Mouse (Mus musculus) gastrocnemius, postnatal 36 days (tissue): ENCODE data around the gene Ddhd1. TPM values are rescaled to one million over a fixed set of nuclear protein-coding genes. Genes with fewer than 3 reads are reported as not detected.
A peak's percentile ranks its signal among the peaks of the same experiment; 100 is the strongest.
"Not testable (repeated sequence)": the region's sequence is repeated elsewhere in the genome, so short reads cannot be mapped to it uniquely, and the experiment has no call there.

ENCODE experiments used
- DNase-seq, 2 experiments: peaks; one replicate each; pipeline ENCODE4 v3.0.0; 2022
- intact Hi-C: fragments of 180-260 bp; cut with DNase I; formaldehyde crosslinking; loops from one replicate; pipeline ENCODE4 v1.15.1; 2025
- total RNA-seq, 2 experiments: library from RNA; stranded (reverse); gene quantifications; 2 replicates each; pipeline ENCODE4 v1.2.3; 2021

Ddhd1 gene
- total RNA-seq, 2 experiments from 2014 or later = 2.7 to 3.3 TPM

DNA sequence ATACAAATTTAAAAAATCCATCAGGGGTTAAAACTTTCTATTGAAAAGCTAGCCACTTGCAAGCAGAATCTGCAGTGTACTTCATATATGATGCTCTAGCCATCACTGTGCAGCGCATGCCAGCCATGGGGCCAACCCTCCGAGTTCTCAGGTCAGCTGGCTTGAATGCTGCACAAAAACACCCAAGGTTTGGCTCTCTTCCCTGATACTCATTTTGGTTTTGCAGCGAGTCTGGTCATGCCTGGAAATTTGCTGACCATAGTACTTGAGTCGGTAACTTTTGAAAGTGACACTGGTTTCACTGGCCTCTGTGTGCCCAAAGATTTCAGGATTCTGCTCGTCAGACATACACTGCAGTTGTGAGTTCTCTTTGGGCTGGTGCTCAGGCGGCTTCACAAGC is 70.4 kb downstream of the Ddhd1 start:
- DNase-seq = no peak
- intact Hi-C loops = no loop called here

DNA sequence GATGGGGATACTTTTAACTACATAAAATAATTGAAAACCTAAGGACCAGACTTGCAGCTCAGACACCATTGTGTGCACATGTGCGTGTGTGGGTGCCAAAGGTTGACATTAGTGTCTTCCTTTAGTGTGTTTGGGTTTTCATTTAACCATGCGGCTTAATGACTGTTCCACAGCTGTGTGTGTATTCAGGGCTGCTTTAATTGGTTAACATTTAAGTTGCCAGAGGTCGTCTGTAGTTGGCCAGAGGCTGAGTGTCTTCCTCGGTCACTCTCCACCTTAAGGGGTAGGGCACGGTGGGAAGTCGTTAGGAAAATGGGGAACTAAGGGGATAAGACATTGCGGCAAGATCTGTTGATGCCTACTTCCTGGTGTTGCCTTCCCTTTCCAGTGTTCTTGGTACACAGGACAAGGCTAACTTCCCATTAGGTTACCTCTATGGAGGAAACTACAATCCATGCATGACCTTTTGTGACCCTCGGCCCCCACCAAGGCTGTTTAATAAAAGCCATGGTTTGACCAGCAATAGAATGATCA is 74.4 kb downstream of the Ddhd1 start:
- DNase-seq = no peak
- intact Hi-C loops = no loop called here

DNA sequence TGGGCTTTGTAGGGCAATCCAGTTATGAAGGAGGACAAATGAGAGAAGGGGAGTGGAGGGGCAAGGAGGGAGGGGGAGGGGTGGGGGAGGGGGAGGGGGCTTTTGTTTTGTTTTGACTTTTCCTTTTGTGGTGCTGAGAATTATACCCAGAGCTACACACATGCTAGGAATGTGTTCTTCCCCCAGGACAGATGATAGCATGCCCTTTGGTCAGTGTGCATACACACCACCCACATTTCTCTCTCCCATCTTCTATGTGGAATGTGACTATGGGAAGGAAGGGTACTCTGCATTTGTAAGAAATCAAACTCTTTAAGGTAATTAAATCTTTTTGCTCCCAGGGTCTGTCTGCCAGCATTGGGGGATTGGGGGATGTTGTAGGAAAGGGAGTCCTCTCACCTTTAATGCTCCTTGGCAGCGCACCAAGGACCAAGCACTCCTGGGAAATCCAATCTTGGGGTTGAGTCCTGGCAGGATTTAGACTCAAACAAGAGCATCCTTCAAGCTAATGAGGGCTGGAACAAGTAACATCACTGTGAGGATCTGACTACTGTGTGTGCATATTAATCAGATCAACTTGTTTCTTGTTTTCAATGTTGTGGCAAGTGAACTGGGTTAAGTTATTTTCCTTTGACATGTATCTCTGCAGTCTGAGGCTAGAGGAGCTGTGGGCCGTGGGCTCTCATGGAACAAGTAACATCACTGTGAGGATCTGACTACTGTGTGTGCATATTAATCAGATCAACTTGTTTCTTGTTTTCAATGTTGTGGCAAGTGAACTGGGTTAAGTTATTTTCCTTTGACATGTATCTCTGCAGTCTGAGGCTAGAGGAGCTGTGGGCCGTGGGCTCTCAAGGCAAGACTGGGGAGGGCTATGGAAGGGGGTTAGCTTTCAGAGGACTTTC is 76.8 kb downstream of the Ddhd1 start:
- DNase-seq, intact Hi-C loops: not testable (repeated sequence)

DNA sequence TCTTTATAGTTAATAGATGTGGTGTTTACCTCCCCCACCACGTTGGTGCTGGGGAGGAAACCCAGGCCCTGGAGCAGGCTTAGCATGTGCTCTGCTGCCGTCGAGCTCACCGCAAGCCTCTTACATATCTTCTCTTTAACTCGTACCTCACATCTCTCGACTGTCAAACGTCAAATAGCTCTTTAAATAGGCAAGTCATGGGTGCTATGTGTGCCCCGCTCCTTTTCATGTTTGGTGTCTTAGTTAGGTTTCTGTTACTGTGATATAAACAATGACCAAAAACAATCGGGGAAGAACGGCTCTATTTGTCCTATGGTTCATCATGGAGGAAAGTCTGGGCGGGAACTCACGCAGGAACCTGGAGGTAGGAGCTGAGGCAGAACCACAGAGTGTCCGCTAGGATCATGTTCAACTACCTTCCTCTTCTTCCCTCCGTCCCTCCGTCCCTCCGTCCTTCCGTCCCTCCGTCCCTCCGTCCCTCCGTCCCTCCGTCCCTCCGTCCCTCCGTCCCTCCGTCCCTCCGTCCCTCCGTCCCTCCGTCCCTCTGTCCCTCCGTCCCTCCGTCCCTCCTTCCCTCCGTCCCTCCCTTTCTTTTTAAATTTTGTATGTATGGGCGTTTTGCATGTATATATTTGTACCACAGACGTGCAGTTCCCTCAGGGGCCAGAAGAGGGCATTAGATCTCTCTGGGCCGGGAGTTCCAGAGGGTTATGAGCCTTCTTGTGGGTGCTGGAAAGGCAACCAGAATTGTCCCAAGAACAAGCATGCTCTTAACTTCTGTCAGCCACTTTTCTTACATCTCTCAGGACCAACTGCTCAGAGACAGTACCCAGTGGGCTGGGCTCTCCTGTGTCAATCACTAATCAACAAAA is 91.6 kb downstream of the Ddhd1 start:
- peak; percentile 40 to 55 for DNase-seq
- intact Hi-C loops = loop anchor here (5.0 to 10.0 kb wide), 3 partner anchors 36 to 206 kb away; no protein-coding TSS in a partner anchor

DNA sequence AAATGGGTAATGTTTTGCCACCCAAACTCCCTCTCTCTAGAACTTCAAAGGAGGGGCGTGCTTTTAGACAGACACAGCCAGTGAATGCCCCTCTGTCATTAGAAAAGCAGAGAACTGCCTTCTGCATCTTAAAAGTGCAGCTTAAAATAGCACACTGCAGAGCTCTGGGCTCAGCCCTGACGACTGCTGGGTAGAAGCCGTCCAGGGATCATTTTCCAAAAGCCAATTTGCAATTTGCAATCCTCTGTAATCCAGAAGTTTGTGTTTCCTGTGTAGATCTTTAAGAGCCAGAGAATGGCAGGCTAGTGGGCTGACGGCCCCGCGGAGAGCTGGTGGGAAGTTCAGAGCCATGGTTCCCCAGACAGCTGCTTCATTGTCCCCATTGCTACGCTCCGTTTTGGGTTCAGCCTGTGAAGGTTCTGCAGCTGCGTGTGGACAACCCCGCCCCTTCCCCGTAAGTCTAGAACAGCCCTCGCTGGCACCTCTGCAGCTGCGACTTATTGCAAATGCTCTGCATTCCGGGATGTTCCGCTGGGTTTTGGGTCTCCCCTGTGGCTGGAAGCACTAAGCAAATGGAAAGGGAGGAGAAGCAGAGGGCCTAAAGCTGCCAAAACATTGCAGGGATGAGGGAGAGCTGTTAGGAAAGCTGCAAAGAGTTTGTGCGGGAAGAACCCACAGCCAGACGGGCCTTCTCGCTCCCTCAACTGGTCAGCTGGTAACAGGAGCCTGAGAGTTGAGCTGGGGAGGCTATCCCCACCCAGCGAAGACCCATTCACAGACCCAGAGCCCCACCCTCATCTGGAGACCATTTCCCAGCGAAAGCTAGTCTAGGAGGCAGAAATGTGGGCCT is 92.5 kb downstream of the Ddhd1 start:
- intact Hi-C loops = loop anchor here (5.0 to 10.0 kb wide), 3 partner anchors 37 to 207 kb away; no protein-coding TSS in a partner anchor
- peak; percentile 56 to 58 for DNase-seq

DNA sequence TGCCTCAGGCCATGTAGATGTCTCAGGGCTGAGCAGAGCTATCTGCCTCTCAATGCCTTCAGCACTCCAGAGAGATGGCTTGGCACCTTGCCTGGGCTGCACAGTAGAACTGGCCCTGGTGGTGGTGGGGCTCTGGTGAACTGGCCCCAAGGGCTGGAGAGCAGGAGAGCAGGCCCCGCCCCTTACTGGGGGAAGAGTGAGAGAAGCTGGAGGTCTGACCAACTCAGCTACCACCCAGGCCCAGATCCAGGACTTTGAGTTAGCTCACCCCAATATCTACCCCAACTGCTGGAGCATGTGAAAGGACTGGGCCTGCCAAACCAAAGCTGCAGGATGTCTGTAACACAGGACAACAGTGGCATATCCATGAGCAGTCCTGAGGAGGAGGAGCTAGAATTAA is 94.4 kb downstream of the Ddhd1 start:
- peak; percentile 39 to 50 for DNase-seq
- intact Hi-C loops = loop anchor here (10.0 kb wide), 1 partner anchor 131 kb away; no protein-coding TSS in a partner anchor

DNA sequence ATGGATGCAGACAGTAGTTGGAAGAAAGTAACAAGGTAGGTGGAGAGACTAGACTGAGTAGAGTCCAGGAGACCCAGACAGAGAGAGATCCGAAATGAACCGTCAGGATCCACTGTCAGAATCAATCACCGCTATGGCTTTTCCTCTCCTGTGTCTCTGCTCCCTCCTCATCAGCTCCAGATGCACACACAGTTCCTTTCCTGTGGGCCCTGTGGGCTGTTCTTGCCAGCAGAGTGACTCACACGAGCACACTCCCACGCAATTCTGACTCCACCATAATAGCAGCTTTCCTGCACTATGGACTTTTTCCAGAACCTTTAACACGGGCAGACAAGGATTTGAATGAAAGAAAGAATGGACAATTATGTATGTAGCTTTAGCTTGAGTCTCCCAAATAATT is 96.3 kb downstream of the Ddhd1 start:
- intact Hi-C loops = loop anchor here (10.0 kb wide), 1 partner anchor 133 kb away; no protein-coding TSS in a partner anchor
- DNase-seq = no peak

DNA sequence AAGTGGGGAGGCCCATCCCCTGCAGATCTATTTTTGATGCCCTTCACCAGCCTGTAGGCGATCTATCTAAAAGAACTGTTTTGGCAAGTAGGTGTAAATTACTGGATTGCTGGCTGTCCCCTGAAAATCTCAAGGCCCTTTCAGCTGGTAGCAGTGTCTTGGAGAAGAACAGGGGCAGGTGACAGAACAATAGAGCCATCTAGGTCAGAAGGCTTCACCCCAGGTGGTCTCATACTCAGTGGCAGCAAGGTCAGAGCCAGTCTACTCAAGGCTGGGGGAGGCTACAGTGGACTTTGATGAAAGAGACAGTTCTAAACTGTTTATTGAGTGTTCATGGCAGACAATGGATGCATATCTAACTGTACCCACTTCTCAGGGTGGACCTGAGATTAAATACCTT is 98.9 kb downstream of the Ddhd1 start:
- intact Hi-C loops = no loop called here
- DNase-seq = no peak

DNA sequence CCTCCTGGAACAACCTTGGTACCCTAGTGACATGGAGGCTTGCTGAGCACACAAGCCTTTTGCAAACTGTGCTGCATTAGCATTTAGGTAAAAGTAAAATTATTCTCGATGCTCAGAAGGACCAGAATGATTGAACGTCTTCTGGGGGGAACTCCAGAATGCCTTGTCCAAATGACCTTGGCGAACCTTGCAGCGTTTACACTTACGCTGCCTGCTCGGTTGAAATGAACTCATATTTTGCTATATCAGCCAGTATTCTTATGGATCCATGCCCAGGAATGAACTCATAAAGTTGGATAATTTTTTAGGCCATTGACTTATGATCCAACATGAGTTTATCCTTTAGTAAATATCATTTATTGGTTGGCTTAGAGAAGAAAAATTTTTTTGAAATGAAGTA is 103.6 kb downstream of the Ddhd1 start:
- intact Hi-C loops = no loop called here

DNA sequence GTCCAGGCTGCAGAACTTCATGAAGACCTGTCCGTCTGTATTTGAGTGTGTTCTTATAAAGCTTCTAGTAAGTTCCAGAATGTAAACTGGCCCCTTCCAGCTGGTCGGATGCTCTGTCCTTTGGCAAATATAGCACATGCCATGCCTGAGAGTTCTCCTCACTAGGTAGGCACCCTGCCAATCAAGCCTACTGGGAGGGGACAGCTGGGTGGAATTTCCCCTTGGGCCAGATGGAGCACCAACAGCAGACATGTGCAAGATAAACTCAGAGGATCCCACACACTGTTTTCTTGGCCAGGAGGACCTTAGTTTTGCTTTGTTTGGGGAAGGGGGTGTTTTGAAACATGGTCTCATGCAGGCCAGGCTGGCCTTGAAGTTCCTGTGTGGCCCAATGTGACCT is 104.1 kb downstream of the Ddhd1 start:
- DNase-seq = peak; percentile 39 to 46
- intact Hi-C loops = no loop called here

More for the DNA sequence above, 103.6 kb downstream of the Ddhd1 start:
- DNase-seq = no peak

DNA sequence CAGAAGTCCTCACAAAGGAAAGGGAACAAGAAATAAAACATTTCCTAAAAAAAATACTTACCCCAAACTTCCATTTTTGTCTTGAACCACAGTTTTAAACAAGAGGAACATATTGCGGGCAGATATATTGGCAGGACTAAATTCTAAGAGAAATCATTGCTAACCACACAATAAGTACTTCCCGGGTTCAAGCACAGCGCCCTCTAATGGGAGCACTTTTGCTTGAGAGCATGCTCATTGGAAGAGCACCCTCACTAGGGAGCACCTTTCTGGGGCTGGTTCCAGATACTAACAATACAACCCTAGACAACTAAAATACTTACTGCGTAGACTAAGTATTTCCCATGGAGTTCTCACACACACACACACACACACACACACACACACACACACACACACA is 105.5 kb downstream of the Ddhd1 start:
- intact Hi-C loops = no loop called here
- no peak for DNase-seq

DNA sequence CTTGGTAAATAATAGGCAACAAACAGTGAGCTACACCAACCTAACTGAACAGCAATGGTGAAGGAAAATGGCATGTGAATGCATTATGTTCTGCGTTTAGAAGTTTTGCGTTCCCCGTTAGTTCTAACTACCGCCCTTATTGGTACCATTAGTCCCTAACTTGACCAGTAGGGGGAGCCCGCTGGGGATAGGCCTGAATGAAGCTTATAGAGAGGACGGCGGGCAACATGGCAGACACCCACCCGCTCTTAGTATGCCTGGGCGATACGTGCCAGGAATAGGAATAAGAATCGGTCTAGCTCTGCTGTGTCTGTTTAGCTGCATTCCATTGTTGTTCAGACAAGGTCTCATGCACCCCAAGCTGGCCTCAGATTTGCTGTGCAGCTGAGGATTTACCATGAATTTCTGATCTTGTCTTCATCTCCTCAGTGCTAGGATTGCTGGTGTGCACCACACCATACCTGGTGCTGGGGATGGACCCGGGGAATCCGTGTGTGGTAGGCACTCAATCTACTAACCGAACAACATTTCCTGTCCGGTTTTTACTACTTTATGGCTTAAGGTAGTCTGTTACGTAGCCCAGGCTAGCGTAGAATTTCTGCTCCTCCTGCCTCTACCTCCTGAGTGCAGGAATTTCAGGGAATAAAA is 106.7 kb downstream of the Ddhd1 start:
- DNase-seq = no peak
- intact Hi-C loops = no loop called here

DNA sequence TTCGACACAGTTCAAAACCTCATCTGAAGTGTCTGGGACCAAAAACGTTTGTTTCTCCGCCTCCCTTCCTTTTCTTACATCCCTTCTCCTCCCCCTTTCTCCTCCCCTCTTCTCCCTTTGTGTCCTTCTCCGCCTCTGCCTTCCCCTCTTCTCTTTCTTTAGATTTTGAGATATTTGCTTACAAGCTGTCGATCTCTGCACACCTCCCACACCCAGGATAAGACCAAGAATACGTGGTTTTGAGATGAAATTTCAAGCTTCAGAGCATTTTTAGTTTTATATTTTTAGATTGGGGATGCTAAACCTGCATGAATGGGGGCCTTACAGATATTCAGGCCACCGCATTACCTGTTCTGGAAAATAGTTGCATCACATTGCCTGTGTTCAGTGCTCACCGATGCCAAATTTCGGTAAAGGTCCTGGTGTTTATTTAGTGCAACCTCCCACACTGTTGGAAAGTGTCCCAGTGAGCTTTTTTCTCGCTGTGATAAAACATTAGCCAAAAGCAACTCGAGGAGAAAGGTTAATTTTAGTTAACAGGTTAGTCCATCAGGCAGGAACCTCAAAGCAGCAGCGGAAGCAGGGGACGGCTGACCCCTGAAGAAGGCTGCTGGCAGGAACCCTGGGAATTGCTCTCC is 107.8 kb downstream of the Ddhd1 start:
- no peak for DNase-seq
- intact Hi-C loops = no loop called here

DNA sequence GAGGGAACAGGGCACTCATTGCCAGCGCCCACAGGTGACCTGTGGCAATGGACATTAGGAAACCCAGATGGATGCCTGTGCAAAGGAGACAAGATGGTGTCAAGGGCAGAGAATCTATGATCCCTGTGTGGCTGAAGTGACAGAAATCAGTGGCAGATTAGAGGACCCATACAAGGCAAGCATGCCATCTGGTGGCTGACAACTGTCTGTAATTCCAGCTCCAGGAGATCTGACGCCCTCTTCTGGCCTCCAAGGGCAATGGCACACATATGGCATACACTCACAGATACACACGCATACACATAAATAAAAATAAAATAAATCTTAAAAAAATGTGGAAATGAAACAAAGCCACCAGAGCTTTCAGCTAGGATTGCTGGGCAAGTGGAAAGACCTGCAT is 109.8 kb downstream of the Ddhd1 start:
- no peak for DNase-seq
- intact Hi-C loops = no loop called here

DNA sequence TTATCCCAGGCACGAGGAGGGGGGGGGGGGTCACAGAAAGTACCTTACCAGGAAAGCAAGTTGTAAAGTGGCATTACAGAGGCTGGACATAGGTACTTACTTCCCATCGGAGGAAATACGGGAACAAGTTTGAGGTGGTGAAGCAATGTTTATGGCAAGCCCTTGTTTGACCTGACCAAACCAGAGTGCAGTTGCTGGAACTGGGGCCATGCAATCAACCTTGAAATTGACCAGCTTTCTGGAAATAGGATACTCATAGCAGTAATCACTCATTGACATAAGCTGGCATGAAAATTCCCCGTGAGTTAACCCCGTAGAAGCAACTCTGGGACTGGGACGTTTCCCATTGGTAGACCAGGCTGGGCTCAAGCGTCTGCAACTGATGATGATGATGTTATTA is 113.0 kb downstream of the Ddhd1 start:
- DNase-seq = no peak
- intact Hi-C loops = loop anchor here (5.0 kb wide), 1 partner anchor 78 kb away; no protein-coding TSS in a partner anchor

DNA sequence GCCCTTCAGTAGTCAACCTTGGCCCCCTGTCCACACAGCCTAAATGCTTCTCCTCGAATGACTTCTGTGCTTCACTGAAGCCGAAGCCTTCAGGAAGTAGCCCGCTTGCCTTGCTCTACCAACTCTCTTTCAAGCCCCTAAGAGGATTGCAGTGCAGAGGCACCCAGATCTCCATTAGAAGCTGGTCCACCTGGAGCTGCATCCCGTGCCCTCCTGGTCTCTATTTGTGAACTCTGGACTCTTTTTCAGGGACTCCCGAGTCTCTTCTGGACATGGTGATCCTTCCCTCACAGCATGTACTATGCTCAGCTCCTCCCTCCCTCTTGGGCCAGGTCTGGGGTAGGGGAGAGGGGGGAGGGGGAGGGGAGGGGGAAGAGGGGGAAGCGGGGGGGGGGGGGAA is 113.9 kb downstream of the Ddhd1 start:
- intact Hi-C loops = loop anchor here (5.0 kb wide), 1 partner anchor 77 kb away; no protein-coding TSS in a partner anchor
- no peak for DNase-seq

DNA sequence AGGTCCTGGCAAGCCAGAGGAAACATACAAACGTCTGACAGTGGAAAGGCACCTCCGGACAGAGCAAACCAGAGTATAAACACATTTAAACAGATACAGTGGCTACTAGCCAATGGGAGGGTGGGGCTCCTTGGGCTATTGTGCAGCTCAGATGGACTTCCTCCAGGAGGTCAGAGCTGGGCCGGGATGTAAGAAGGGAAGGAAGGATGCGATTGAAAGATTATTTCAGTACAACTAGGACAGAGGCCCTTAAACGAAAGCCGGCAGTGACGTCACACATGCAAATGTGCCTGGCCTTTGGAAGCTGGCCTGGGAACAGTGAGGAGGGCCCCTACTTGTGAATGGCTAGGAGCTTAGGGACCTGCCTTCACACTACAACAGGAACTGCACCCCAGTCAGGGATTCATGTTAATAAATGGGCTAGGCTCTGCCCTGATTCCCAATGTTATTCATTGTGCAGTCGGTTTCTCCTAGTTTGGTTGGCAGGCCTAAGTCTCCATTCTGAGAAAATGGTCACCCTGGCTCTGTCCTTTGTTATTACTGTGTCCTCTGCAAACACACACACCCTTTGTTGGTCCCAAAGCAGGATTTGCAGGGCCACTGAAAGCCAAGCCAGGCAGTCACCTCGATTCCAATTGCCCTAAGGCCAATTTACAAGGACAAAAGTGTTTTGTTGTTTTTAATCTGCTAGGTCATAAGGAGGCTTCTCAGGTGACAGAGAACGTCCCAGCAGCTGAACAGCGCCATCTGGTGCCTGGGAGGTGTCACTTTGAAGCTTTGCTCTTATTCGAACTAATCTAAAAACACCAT is 118.1 kb downstream of the Ddhd1 start:
- peak; percentile 72 to 74 for DNase-seq
- intact Hi-C loops = loop anchor here (5.0 kb wide), 1 partner anchor 73 kb away; no protein-coding TSS in a partner anchor
